Mouse (Mus musculus) liver, embryonic 11.5 days (tissue): ENCODE results near the gene 9530068E07Rik. TPM values are rescaled to one million over a fixed set of nuclear protein-coding genes. Genes with fewer than 3 reads are reported as not detected.

Experiments
- ATAC-seq: fragments of 200-750 bp; cut with Nextera tagmentation; replicated peaks from 2 replicates; pipeline ENCODE4 v1.8.0; 2017; ENCODE audit warnings: moderate number of reproducible peaks, mild to moderate bottlenecking, moderate TSS enrichment, moderate library complexity; ENCODE audit not compliant: low FRiP score
- DNase-seq: peaks from one replicate; pipeline ENCODE4 v3.0.0-alpha.2; 2017; ENCODE audit warnings: low spot score
- H3K27ac ChIP-seq: fragments of 300-500 bp; sonication (generic); 2 replicates; pipeline ENCODE4 v1.5.1; 2014; ENCODE audit warnings: mild to moderate bottlenecking, low read depth, low read length, control low read depth
- H3K27me3 ChIP-seq: fragments of 300-500 bp; sonication (generic); replicated peaks from 2 replicates; pipeline ENCODE4 v1.6.1; 2014; ENCODE audit warnings: low read length, mixed read lengths; ENCODE audit not compliant: control insufficient read depth, insufficient read depth
- H3K36me3 ChIP-seq: fragments of 300-500 bp; sonication (generic); 2 replicates; pipeline ENCODE4 v1.6.1; 2014; ENCODE audit warnings: mild to moderate bottlenecking, low read length, moderate library complexity, mixed read lengths; ENCODE audit not compliant: control insufficient read depth, insufficient read depth
- H3K4me1 ChIP-seq: fragments of 300-500 bp; sonication (generic); replicated peaks from 2 replicates; pipeline ENCODE4 v1.6.1; 2014; ENCODE audit warnings: low read length, mixed read lengths; ENCODE audit not compliant: control insufficient read depth, insufficient read depth
- H3K4me2 ChIP-seq: fragments of 300-500 bp; sonication (generic); 2 replicates; pipeline ENCODE4 v1.6.1; 2014; ENCODE audit warnings: mild to moderate bottlenecking, control low read depth, moderate library complexity
- H3K4me3 ChIP-seq: fragments of 300-500 bp; sonication (generic); 2 replicates; pipeline ENCODE4 v1.5.1; 2014; ENCODE audit warnings: low read depth, low read length, control low read depth
- H3K9ac ChIP-seq: fragments of 300-500 bp; sonication (generic); 2 replicates; pipeline ENCODE4 v1.6.1; 2014; ENCODE audit warnings: low read depth, low read length, control low read depth
- H3K9me3 ChIP-seq: fragments of 300-500 bp; sonication (generic); 2 replicates; pipeline ENCODE4 v1.6.1; 2016; ENCODE audit warnings: low read length, inconsistent platforms, mixed read lengths; ENCODE audit not compliant: control insufficient read depth
- WGBS: fragments of 180-500 bp; shearing (Covaris S2); extraction: QIAGEN DNeasy Blood & Tissue Kit; methylation state at CpG from one replicate; pipeline ENCODE4 v1.1.7; 2014; 5-methylcytosine and 5-hydroxymethylcytosine counted together
- polyA plus RNA-seq: library from polyadenylated mRNA; unstranded; fragments of >200 nt; fragmentation: Nextera tagmentation; extraction: Ambion mirVana; gene quantifications from 2 replicates; pipeline ENCODE4 v1.2.1, GENCODE M21; 2014

9530068E07Rik gene
- polyA plus RNA-seq, 1 experiment from 2014 or later, result 124 TPM

DNA sequence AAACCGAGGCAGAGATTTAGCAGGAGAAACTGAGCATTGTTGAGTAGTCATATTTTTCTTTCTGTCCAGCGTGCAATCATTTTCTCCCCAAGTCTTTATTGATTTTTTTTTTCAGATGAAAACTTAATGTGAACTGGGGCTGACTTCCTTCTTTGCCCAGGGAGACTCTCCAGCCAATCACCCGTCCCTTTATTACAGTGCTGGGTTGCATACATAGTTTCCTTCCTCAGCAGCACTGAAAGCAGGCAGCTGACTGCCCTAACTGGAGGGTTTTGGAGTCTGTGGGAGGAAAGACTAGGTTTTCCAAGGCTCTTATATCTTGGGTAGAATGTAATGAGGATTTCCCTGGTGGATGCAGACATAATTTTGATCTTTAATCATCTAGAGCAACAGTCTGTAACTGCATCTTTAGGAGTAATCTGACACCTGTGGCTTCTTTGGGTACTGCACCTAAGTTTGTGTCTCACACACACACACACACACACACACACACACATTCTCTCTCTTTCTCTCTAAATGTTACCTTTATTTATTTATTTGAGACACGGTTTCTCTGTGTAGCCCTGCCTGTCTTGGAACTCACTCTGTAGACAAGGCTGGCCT is 1.3 kb downstream of the 9530068E07Rik start:
- 84% methylated on average over 4 of the region's 4 CpGs for WGBS
- ATAC-seq (no peak), DNase-seq (no peak)
- H3K4me2 ChIP-seq, result peak overlapping the region; percentile 80
- peak overlapping the region; percentile 96 for H3K9ac ChIP-seq
- no peaks in the 10 kb centered on the region for H3K27me3 ChIP-seq
- peaks cover 10% of the 10 kb centered on the region for H3K4me1 ChIP-seq
- H3K27ac ChIP-seq, result 0 out of 2 replicates have a peak overlapping the region, but pooled peaks have one; percentile 72
- no peaks in the 10 kb centered on the region for H3K36me3 ChIP-seq
- peak overlapping the region; percentile 87 for H3K4me3 ChIP-seq
- no peaks in the 10 kb centered on the region for H3K9me3 ChIP-seq

DNA sequence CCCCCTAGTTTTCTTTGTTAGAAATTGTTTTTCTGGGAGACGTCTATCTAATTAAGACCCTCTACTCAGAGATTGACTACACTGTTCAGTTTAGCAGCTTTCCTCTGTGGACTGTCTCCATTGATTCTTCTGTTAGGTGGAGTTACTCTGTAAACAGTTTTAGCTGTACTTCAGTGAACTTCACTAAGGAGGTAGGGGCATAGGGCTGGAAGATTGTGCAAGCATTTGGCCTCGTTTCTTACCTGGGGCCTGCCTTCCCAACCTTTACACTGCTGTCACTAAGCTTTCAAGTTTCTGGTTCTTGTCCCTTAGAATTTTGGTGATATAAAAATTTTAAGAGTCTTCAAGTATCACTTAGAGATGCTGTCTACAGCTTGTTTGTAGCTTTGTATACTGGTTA is 5.2 kb downstream of the 9530068E07Rik start:
- ATAC-seq (no peak), DNase-seq (no peak)
- H3K36me3 ChIP-seq, result peaks cover 6% of the 10 kb centered on the region; the same call in 1 of the 2 replicates
- peaks cover 10% of the 10 kb centered on the region for H3K4me1 ChIP-seq
- H3K9me3 ChIP-seq, result no peaks in the 10 kb centered on the region
- H3K4me3 ChIP-seq, result no peak overlapping the region
- no peak overlapping the region for H3K4me2 ChIP-seq
- no peak overlapping the region for H3K9ac ChIP-seq
- WGBS, result 71% methylated on average over 2 of the region's 2 CpGs
- no peaks in the 10 kb centered on the region for H3K27me3 ChIP-seq
- no peak overlapping the region for H3K27ac ChIP-seq

DNA sequence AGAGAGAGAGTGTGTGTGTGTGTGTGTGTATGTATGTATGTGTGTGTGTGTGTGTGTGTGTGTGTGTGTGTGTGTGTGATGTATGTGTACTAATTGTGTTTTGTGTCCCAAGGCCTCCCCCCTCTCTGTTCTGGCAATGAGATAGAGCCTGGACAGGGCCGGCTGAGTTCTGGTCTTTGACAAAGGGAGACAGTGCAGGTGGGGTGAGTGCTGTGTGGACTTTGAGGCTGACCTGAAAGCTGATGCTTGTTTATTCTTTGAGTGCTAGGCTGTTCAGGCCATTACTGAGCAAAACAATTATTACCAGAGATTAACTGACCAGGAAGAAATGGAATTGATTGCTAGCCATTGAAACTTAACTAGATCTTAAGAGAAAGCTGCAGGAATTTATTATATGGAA is 6.3 kb downstream of the 9530068E07Rik start:
- 81% methylated on average over 1 of the region's 1 CpGs for whole genome bisulfite sequencing
- Histone ChIP-seq H3K9me3 (no peaks in the 10 kb centered on the region), H3K4me3 (no peak overlapping the region), H3K36me3 (peaks cover 7% of the 10 kb centered on the region), H3K27me3 (no peaks in the 10 kb centered on the region), H3K9ac (no peak overlapping the region), H3K27ac (no peak overlapping the region), H3K4me1 (peaks cover 10% of the 10 kb centered on the region), H3K4me2 (no peak overlapping the region)
- ATAC-seq (no peak), DNase-seq (no peak)

DNA sequence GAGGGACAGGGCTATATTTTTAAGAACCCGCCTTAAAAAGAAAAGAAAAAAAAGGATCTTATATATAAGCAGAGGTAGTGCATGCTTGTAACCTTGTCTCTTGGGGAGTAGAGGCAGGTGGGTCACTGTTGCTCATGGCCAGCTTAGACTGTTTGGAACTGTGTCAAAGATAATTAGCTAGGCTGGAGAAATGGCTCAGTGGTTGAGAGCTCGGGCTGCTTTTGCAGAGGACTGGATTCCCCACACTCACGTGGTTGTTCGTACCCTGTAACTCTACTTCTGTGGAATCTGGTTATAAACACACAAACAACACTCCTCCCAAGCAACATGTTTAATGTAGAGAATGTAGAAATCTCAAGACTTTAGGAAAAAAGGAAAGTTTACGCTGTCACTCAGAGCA is 8.0 kb downstream of the 9530068E07Rik start:
- 93% methylated on average over 5 of the region's 5 CpGs for WGBS
- no peak overlapping the region for H3K27ac ChIP-seq
- H3K4me1 ChIP-seq, result peaks cover 7% of the 10 kb centered on the region
- no peak overlapping the region for H3K4me2 ChIP-seq
- no peak overlapping the region for H3K9ac ChIP-seq
- no peaks in the 10 kb centered on the region for H3K9me3 ChIP-seq
- peaks cover 16% of the 10 kb centered on the region for H3K36me3 ChIP-seq
- DNase-seq (no peak), ATAC-seq (no peak)
- H3K4me3 ChIP-seq, result no peak overlapping the region
- H3K27me3 ChIP-seq, result no peaks in the 10 kb centered on the region

DNA sequence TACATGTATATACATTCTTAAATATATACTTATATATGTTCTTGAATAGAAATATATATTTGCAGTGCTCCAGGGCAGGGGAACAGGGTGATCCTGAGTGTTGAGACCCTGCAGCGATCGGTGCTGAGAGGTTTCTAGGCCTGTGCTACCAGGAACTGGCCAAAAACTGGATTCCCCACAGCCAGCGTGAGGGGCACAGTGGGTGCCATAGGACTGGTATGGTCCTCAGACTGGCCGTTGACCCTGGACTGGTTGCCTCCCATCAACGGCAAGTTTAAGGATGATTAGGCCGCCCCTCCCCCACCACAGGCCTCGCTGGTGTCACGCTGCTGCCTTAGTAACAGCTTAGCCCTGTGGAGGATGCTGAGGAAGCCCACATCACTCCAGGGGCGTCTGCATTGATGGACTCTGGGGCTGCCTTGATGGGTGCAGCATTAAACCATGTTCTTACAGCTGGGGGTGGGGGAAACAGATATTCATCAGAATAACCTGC is 9.0 kb downstream of the 9530068E07Rik start:
- H3K4me3 ChIP-seq, result no peak overlapping the region
- no peak overlapping the region for H3K27ac ChIP-seq
- peaks cover 16% of the 10 kb centered on the region for H3K36me3 ChIP-seq
- 81% methylated on average over 9 of the region's 9 CpGs for WGBS
- no peak overlapping the region for H3K4me2 ChIP-seq
- H3K4me1 ChIP-seq, result peaks cover 7% of the 10 kb centered on the region
- H3K9me3 ChIP-seq, result no peaks in the 10 kb centered on the region
- no peak overlapping the region for H3K9ac ChIP-seq
- ATAC-seq, result no peak
- no peaks in the 10 kb centered on the region for H3K27me3 ChIP-seq
- no peak for DNase-seq

DNA sequence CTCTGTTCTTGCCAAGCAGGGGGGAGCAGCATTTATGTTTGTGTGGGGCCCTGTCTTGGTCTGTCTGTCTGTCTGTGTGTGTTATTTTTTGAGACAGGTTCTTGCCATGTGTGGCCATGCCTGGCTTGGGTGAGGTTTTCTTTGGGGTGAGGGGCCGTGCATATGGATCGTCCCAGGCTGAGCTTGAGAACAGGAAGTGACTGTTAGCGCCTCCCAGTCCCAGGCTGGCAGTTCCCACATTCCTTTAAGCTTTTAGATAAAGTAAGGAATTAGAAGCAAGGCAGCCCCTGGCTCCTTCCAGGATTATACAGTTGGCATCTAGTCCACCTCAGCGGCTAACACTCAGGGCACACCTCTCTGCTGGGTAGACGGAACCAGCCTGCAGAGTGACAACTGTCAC is 13.1 kb downstream of the 9530068E07Rik start:
- peaks cover 16% of the 10 kb centered on the region for H3K36me3 ChIP-seq
- ATAC-seq (no peak), DNase-seq (no peak)
- H3K4me3 ChIP-seq, result no peak overlapping the region
- H3K9me3 ChIP-seq, result no peaks in the 10 kb centered on the region
- H3K27me3 ChIP-seq, result no peaks in the 10 kb centered on the region
- no peak overlapping the region for H3K4me2 ChIP-seq
- no peaks in the 10 kb centered on the region for H3K4me1 ChIP-seq
- WGBS, result 60% methylated on average over 5 of the region's 5 CpGs
- H3K9ac ChIP-seq, result no peak overlapping the region
- peak overlapping the region; percentile 36; the same call in 1 of the 2 replicates for H3K27ac ChIP-seq

DNA sequence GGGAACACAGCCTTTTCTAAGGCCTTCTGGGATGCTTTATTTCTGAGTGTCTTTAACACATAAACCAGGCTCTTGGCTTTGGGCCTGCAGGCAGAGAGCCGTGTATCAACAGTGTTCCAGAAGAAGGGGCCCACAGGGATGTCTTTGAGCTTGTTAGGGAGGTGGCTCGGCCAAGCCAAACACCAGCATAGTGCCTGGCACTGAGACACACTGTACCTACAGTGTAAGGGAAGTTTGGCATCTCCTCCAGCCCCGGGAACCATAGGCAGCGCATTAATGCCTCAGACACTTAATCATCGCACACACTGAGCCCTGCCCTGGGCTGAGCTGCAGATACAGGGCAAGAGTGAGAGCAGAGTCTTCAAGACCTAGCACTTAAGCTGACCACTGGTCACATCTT is 22.1 kb downstream of the 9530068E07Rik start:
- Histone ChIP-seq H3K9me3 (no peaks in the 10 kb centered on the region), H3K27me3 (no peaks in the 10 kb centered on the region), H3K27ac (no peak overlapping the region), H3K9ac (no peak overlapping the region), H3K4me3 (no peak overlapping the region), H3K36me3 (no peaks in the 10 kb centered on the region), H3K4me1 (no peaks in the 10 kb centered on the region), H3K4me2 (no peak overlapping the region)
- DNase-seq (no peak), ATAC-seq (no peak)
- 84% methylated on average over 5 of the region's 5 CpGs for WGBS

DNA sequence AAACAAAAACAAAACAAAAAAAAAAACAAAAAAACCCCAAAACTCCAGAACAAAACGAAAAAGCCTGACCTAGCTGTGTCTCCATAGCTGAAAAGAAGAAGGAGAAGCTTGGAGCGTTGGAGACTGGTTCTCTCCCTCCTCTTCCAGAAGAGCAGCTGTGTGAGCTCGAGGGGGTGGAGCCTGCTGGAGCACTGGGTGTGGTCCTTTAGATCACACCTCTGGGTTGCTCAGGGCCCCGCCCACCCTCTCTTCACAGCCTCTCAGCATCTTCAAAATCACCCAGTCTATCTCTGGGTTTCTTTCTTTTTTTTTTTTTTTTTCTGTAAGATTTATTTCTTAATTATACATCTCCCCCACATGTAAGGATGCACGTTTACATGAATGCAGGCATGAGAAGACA is 23.0 kb downstream of the 9530068E07Rik start:
- H3K4me3 ChIP-seq, result no peak overlapping the region
- H3K4me1 ChIP-seq, result no peaks in the 10 kb centered on the region
- H3K27me3 ChIP-seq, result no peaks in the 10 kb centered on the region
- no peak overlapping the region for H3K27ac ChIP-seq
- H3K9ac ChIP-seq, result no peak overlapping the region
- ATAC-seq (no peak), DNase-seq (no peak)
- 43% methylated on average over 5 of the region's 5 CpGs for WGBS
- no peaks in the 10 kb centered on the region for H3K36me3 ChIP-seq
- H3K4me2 ChIP-seq, result no peak overlapping the region
- H3K9me3 ChIP-seq, result no peaks in the 10 kb centered on the region

DNA sequence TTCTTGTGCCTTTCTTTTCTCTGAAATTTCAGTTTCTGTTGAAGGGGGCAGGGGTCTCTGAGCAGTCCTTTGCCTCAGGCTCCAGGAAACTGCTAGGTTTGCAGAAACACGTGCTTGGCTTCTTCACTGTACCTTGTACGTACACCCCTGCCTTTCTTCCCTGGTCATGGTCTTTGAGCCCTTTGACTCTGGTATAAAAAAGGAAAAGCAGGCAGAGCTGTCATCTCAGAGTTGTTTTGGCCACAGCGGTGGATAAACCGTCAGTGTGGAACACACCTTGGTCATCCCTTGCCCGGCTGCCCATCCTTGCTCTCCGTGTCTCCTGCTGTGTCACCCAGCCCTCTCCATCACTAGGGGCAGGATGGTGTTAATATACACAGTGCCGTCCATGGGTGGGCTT is 23.6 kb downstream of the 9530068E07Rik start:
- no peak overlapping the region for H3K27ac ChIP-seq
- no peak overlapping the region for H3K9ac ChIP-seq
- no peak overlapping the region for H3K4me3 ChIP-seq
- H3K36me3 ChIP-seq, result no peaks in the 10 kb centered on the region
- ATAC-seq (no peak), DNase-seq (no peak)
- H3K4me1 ChIP-seq, result no peaks in the 10 kb centered on the region
- no peaks in the 10 kb centered on the region for H3K27me3 ChIP-seq
- H3K9me3 ChIP-seq, result no peaks in the 10 kb centered on the region
- no peak overlapping the region for H3K4me2 ChIP-seq
- WGBS, result 76% methylated on average over 7 of the region's 7 CpGs
